Mouse (Mus musculus): ENCODE data around the gene 4930583I09Rik. TPM values are rescaled to one million over a fixed set of nuclear protein-coding genes. Genes with fewer than 3 reads are reported as not detected.

4930583I09Rik gene
- total and polyA plus RNA-seq, 3 experiments = not detected

- no peak for TF ChIP-seq EP300 (IDR thresholded peaks at IDR 0.05; ENCODE audit: insufficient read depth, low read depth, low read length)
- TF ChIP-seq POLR2A (IDR thresholded peaks at IDR 0.05; ENCODE audit: insufficient read depth, low read depth, low read length) = no peak
- TF ChIP-seq CTCF (IDR thresholded peaks at IDR 0.05) = no peak
- H3K27me3 ChIP-seq (ENCODE audit: control insufficient read depth, insufficient read depth, low read length) = no peaks in the 10 kb centered on the region
- DNase-seq = no peak
- H3K36me3 ChIP-seq (ENCODE audit: control insufficient read depth, insufficient read depth, low read length) = no peaks in the 10 kb centered on the region
- intact Hi-C loops (cut with DNase I) = no loop called here
- H3K4me1 ChIP-seq (ENCODE audit: control insufficient read depth, insufficient read depth, low read length) = no peaks in the 10 kb centered on the region
- no peak overlapping the region for H3K9ac ChIP-seq (ENCODE audit: low read depth, low read length)
- no peak overlapping the region for H3K4me3 ChIP-seq
- WGBS = 83% methylated on average over 3 of the region's 3 CpGs
- no peak overlapping the region for H3K27ac ChIP-seq
- no peaks in the 10 kb centered on the region for H3K79me2 ChIP-seq (replicated peaks; ENCODE audit: control insufficient read depth, insufficient read depth, low read length)
Measured at GRCm38 (mm10) chr17:64792076-64792475, 43.8 kb downstream of the 4930583I09Rik start.

GRCm38 (mm10) chr17:64789175-64789574 lies 46.7 kb downstream of the 4930583I09Rik start:
- H3K27ac ChIP-seq = no peak overlapping the region
- H3K27me3 ChIP-seq (ENCODE audit: control insufficient read depth, insufficient read depth, low read length) = no peaks in the 10 kb centered on the region
- DNase-seq = no peak
- no peaks in the 10 kb centered on the region for H3K79me2 ChIP-seq (replicated peaks; ENCODE audit: control insufficient read depth, insufficient read depth, low read length)
- H3K4me3 ChIP-seq = no peak overlapping the region
- no peak overlapping the region for H3K9ac ChIP-seq (ENCODE audit: low read depth, low read length)
- H3K4me1 ChIP-seq (ENCODE audit: control insufficient read depth, insufficient read depth, low read length) = no peaks in the 10 kb centered on the region
- intact Hi-C loops (cut with DNase I) = no loop called here
- TF ChIP-seq CTCF (IDR thresholded peaks at IDR 0.05) = no peak
- no peak for TF ChIP-seq EP300 (IDR thresholded peaks at IDR 0.05; ENCODE audit: insufficient read depth, low read depth, low read length)
- no peak for TF ChIP-seq POLR2A (IDR thresholded peaks at IDR 0.05; ENCODE audit: insufficient read depth, low read depth, low read length)
- 38% methylated on average over 3 of the region's 3 CpGs for WGBS
- no peaks in the 10 kb centered on the region for H3K36me3 ChIP-seq (ENCODE audit: control insufficient read depth, insufficient read depth, low read length)

GRCm38 (mm10) chr17:64788301-64788700 lies 47.6 kb downstream of the 4930583I09Rik start:
- no peak for DNase-seq
- intact Hi-C loops (cut with DNase I) = no loop called here
- Histone ChIP-seq H3K36me3 (ENCODE audit: control insufficient read depth, insufficient read depth, low read length) (no peaks in the 10 kb centered on the region), H3K9ac (ENCODE audit: low read depth, low read length) (no peak overlapping the region), H3K27ac (no peak overlapping the region), H3K79me2 (replicated peaks; ENCODE audit: control insufficient read depth, insufficient read depth, low read length) (no peaks in the 10 kb centered on the region), H3K4me1 (ENCODE audit: control insufficient read depth, insufficient read depth, low read length) (no peaks in the 10 kb centered on the region), H3K27me3 (ENCODE audit: control insufficient read depth, insufficient read depth, low read length) (no peaks in the 10 kb centered on the region), H3K4me3 (no peak overlapping the region)
- 91% methylated on average over 13 of the region's 13 CpGs for WGBS
- no peak for TF ChIP-seq CTCF (IDR thresholded peaks at IDR 0.05)
- TF ChIP-seq POLR2A (IDR thresholded peaks at IDR 0.05; ENCODE audit: insufficient read depth, low read depth, low read length) = no peak
- no peak for TF ChIP-seq EP300 (IDR thresholded peaks at IDR 0.05; ENCODE audit: insufficient read depth, low read depth, low read length)

DNA sequence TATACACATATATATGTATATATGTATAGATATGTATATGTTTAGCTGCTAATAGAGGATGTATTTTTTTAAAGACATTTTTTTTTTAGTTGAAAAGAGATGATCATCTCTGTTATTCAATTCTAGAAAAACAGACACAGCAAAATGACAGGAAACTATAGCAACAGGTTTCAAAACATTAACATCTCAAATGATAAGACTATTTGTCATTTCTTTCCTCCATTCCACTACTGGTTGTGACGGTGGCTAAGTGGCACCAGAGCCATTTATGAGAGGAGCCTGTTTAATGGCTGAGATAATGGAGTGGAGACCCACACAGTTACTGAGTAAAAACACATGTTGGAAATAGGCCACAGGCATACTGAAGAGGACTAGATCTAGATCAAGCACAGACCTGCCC lies 49.9 kb downstream of the 4930583I09Rik start:
- no peak for TF ChIP-seq EP300 (IDR thresholded peaks at IDR 0.05; ENCODE audit: insufficient read depth, low read depth, low read length)
- TF ChIP-seq POLR2A (IDR thresholded peaks at IDR 0.05; ENCODE audit: insufficient read depth, low read depth, low read length) = no peak
- no peak for TF ChIP-seq CTCF (IDR thresholded peaks at IDR 0.05)
- WGBS = 34% methylated on average over 1 of the region's 1 CpGs

More for the DNA sequence above, 49.9 kb downstream of the 4930583I09Rik start:
- no peak for DNase-seq
- Histone ChIP-seq H3K27ac (no peak overlapping the region), H3K9ac (ENCODE audit: low read depth, low read length) (no peak overlapping the region), H3K4me3 (no peak overlapping the region), H3K36me3 (ENCODE audit: control insufficient read depth, insufficient read depth, low read length) (no peaks in the 10 kb centered on the region), H3K27me3 (ENCODE audit: control insufficient read depth, insufficient read depth, low read length) (no peaks in the 10 kb centered on the region), H3K4me1 (ENCODE audit: control insufficient read depth, insufficient read depth, low read length) (no peaks in the 10 kb centered on the region), H3K79me2 (replicated peaks; ENCODE audit: control insufficient read depth, insufficient read depth, low read length) (no peaks in the 10 kb centered on the region)
- intact Hi-C loops (cut with DNase I) = no loop called here

Other genes with a start within 250 kb of the 4930583I09Rik start
- gene Man2a1, start 235.3 kb downstream of the 4930583I09Rik start, total RNA-seq (2021) = 10 to 100 TPM; 17.2 to 18.5 TPM
- 4.7 and 13.7 TPM in 2 replicates for gene Man2a1, start 235.3 kb downstream of the 4930583I09Rik start, polyA plus RNA-seq (2012; rRNA removed)